Mouse (Mus musculus): ENCODE measurements around the gene Fmo6.

- TF ChIP-seq CTCF (IDR thresholded peaks at IDR 0.05; ENCODE audit: borderline replicate concordance, extremely low read depth, insufficient read depth, insufficient read length) (no peak), POLR2A (IDR thresholded peaks at IDR 0.05; ENCODE audit: borderline replicate concordance, extremely low read depth, insufficient read depth, insufficient read length, poor library complexity, severe bottlenecking) (no peak)
These were observed 45.3 kb downstream of the Fmo6 start for GRCm38 (mm10) chr1:162891980-162892451.
